Mouse (Mus musculus): ENCODE data around the gene Fez1. TPM values are rescaled to one million over a fixed set of nuclear protein-coding genes. Genes with fewer than 3 reads are reported as not detected.
A peak's percentile ranks its signal among the peaks of the same experiment; 100 is the strongest.

Gene Fez1
- total RNA-seq, 2 experiments from 2014 or later, result 3.6 TPM

- DNase-seq, result peak; percentile 8 to 18
These were observed 11.6 kb downstream of the Fez1 start for GRCm38 (mm10) chr9:36833043-36833881.

- DNase-seq, result no peak
These were observed 12.2 kb downstream of the Fez1 start for GRCm38 (mm10) chr9:36833914-36834313.

- no peak for DNase-seq
These were observed 24.7 kb downstream of the Fez1 start for GRCm38 (mm10) chr9:36846346-36846745.

GRCm38 (mm10) chr9:36848661-36849060, 27.0 kb downstream of the Fez1 start:
- DNase-seq, result no peak

GRCm38 (mm10) chr9:36850091-36850490, 28.4 kb downstream of the Fez1 start:
- no peak for DNase-seq

- no peak for DNase-seq
These were observed 30.5 kb downstream of the Fez1 start for GRCm38 (mm10) chr9:36852175-36852574.

GRCm38 (mm10) chr9:36856351-36856750, 34.7 kb downstream of the Fez1 start:
- DNase-seq, result no peak

- no peak for DNase-seq
These were observed 35.9 kb downstream of the Fez1 start for GRCm38 (mm10) chr9:36857476-36858117.

- no peak for DNase-seq
These were observed 37.0 kb downstream of the Fez1 start for GRCm38 (mm10) chr9:36858677-36859076.

GRCm38 (mm10) chr9:36862576-36862975, 40.9 kb downstream of the Fez1 start:
- DNase-seq, result no peak

- DNase-seq, result no peak
These were observed 42.0 kb downstream of the Fez1 start for GRCm38 (mm10) chr9:36863694-36864093.

GRCm38 (mm10) chr9:36864862-36865813, 43.5 kb downstream of the Fez1 start:
- no peak for DNase-seq

GRCm38 (mm10) chr9:36868662-36869061, 47.0 kb downstream of the Fez1 start:
- DNase-seq, result no peak

GRCm38 (mm10) chr9:36870263-36870662, 48.6 kb downstream of the Fez1 start:
- peak; percentile 22 to 41 for DNase-seq

GRCm38 (mm10) chr9:36873796-36874195, 52.1 kb downstream of the Fez1 start:
- DNase-seq, result no peak

- no peak for DNase-seq
These were observed 54.6 kb downstream of the Fez1 start for GRCm38 (mm10) chr9:36876313-36876712.

- DNase-seq, result no peak
These were observed 55.1 kb downstream of the Fez1 start for GRCm38 (mm10) chr9:36876787-36877186.

GRCm38 (mm10) chr9:36881615-36882014, 60.0 kb downstream of the Fez1 start:
- no peak for DNase-seq

GRCm38 (mm10) chr9:36882034-36882745, 60.5 kb downstream of the Fez1 start:
- DNase-seq, result no peak

GRCm38 (mm10) chr9:36883569-36883968, 61.9 kb downstream of the Fez1 start:
- DNase-seq, result no peak

- peak; percentile 32 to 68 for DNase-seq
These were observed 63.6 kb downstream of the Fez1 start for GRCm38 (mm10) chr9:36885237-36885636.

- peak; percentile 42 to 62 for DNase-seq
These were observed 68.9 kb downstream of the Fez1 start for GRCm38 (mm10) chr9:36890552-36890951.
